Mouse (Mus musculus) liver, adult 2 months (tissue): ENCODE results near the gene Gm20388. TPM values are rescaled to one million over a fixed set of nuclear protein-coding genes. Genes with fewer than 3 reads are reported as not detected.

Source experiments
- DNase-seq: peaks from one replicate; pipeline ENCODE4 v3.0.0-alpha.2; 2011; ENCODE audit warnings: low read depth, low spot score; ENCODE audit errors: extremely low read depth
- H3K27ac ChIP-seq: fragments of 200-500 bp; replicated peaks from 2 replicates; pipeline ENCODE4 v1.5.1; 2012; ENCODE audit warnings: low read depth, mild to moderate bottlenecking, control low read depth, inconsistent platforms, low read length; ENCODE audit not compliant: insufficient read depth
- H3K27me3 ChIP-seq: fragments of 200-500 bp; 2 replicates; pipeline ENCODE4 v1.6.1; 2012; ENCODE audit warnings: mild to moderate bottlenecking, moderate library complexity, low read length, inconsistent platforms; ENCODE audit not compliant: control insufficient read depth, insufficient read depth
- H3K36me3 ChIP-seq: fragments of 200-500 bp; 2 replicates; pipeline ENCODE4 v1.6.1; 2012; ENCODE audit warnings: low read length, inconsistent platforms; ENCODE audit not compliant: control insufficient read depth, insufficient read depth
- H3K4me1 ChIP-seq: fragments of 200-500 bp; 2 replicates; pipeline ENCODE4 v1.6.1; 2011; ENCODE audit warnings: low read length; ENCODE audit not compliant: control insufficient read depth, insufficient read depth
- H3K4me3 ChIP-seq: fragments of 200-500 bp; 2 replicates; pipeline ENCODE4 v1.5.1; 2011; ENCODE audit warnings: low read depth, mild to moderate bottlenecking, control low read depth, low read length, moderate library complexity; ENCODE audit not compliant: insufficient read depth
- H3K79me2 ChIP-seq: fragments of 200-500 bp; 2 replicates; pipeline ENCODE4 v1.6.1; 2012; ENCODE audit warnings: inconsistent platforms, mild to moderate bottlenecking, low read length, moderate library complexity; ENCODE audit not compliant: control insufficient read depth, insufficient read depth
- H3K9ac ChIP-seq: fragments of 200-500 bp; 2 replicates; pipeline ENCODE4 v1.6.1; 2012; ENCODE audit warnings: low read depth, mild to moderate bottlenecking, control low read depth, inconsistent platforms, low read length
- CTCF ChIP-seq: fragments of 200-500 bp; IDR thresholded peaks from 2 replicates; pipeline ENCODE4 v1.5.1; 2011; ENCODE audit warnings: low read depth, low read length, control low read depth
- POLR2A ChIP-seq: fragments of 200-500 bp; IDR thresholded peaks from 2 replicates; pipeline ENCODE4 v1.6.1; 2011; ENCODE audit warnings: low read length, control low read depth; ENCODE audit not compliant: insufficient read depth; ENCODE audit errors: extremely low read depth
- WGBS: fragments of 180-500 bp; shearing (Covaris S2); methylation state at CpG from one replicate; pipeline ENCODE4 v1.1.7; 2018; 5-methylcytosine and 5-hydroxymethylcytosine counted together
- polyA plus RNA-seq: library from polyadenylated mRNA; depleted of rRNA; stranded (reverse); fragments of >200 nt; gene quantifications from 2 replicates; pipeline ENCODE4 v1.2.3, GENCODE M21; 2012
- total RNA-seq: library from RNA; depleted of rRNA; stranded (reverse); fragments of >200 nt; gene quantifications from 2 replicates; pipeline ENCODE4 v1.2.3, GENCODE M21; 2014

Gm20388 gene
- total and polyA plus RNA-seq, 2 experiments = 6.4 to 19.9 TPM

- Histone ChIP-seq H3K4me3 (no peak overlapping the region), H3K79me2 (no peaks in the 10 kb centered on the region), H3K27me3 (no peaks in the 10 kb centered on the region), H3K27ac (no peak overlapping the region), H3K4me1 (no peaks in the 10 kb centered on the region), H3K36me3 (no peaks in the 10 kb centered on the region), H3K9ac (no peak overlapping the region)
- DNase-seq = no peak
- 82% methylated on average over 9 of the region's 9 CpGs for WGBS
- TF ChIP-seq POLR2A (no peak), CTCF (no peak)
Measured at GRCm38 (mm10) chr8:120007178-120007577, 96.5 kb downstream of the Gm20388 start.

GRCm38 (mm10) chr8:120009284-120009683, 98.6 kb downstream of the Gm20388 start:
- no peak for DNase-seq
- TF ChIP-seq CTCF = no peak
- no peak for TF ChIP-seq POLR2A
- H3K79me2 ChIP-seq = no peaks in the 10 kb centered on the region
- no peaks in the 10 kb centered on the region for H3K27me3 ChIP-seq
- WGBS = 56% methylated on average over 6 of the region's 6 CpGs
- H3K36me3 ChIP-seq = no peaks in the 10 kb centered on the region
- no peak overlapping the region for H3K4me3 ChIP-seq
- H3K9ac ChIP-seq = no peak overlapping the region
- no peaks in the 10 kb centered on the region for H3K4me1 ChIP-seq
- H3K27ac ChIP-seq = no peak overlapping the region

DNA sequence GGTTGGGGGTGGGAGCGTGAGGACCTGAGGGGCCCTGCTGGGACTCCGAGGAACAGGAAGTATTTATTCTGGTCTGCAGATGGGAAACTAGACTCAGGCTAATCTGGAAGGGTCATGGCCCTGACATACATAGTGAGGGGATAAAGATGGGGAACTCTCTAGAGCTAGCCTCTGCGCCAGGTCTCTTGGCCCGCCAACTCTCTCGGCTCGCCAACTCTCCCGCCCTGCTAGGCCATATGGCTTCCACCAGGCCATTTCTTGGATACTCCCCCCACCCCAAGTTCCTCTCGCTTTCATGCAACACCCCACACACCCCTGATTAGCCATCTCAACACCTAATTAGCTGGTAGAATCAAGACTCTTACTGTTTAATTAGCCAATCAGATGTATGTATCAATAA, 101.8 kb downstream of the Gm20388 start:
- Histone ChIP-seq H3K79me2 (no peaks in the 10 kb centered on the region), H3K4me3 (no peak overlapping the region), H3K27ac (no peak overlapping the region), H3K27me3 (no peaks in the 10 kb centered on the region), H3K9ac (no peak overlapping the region), H3K4me1 (no peaks in the 10 kb centered on the region), H3K36me3 (no peaks in the 10 kb centered on the region)
- WGBS = 81% methylated on average over 8 of the region's 8 CpGs
- TF ChIP-seq CTCF (no peak), POLR2A (no peak)
- DNase-seq = no peak

DNA sequence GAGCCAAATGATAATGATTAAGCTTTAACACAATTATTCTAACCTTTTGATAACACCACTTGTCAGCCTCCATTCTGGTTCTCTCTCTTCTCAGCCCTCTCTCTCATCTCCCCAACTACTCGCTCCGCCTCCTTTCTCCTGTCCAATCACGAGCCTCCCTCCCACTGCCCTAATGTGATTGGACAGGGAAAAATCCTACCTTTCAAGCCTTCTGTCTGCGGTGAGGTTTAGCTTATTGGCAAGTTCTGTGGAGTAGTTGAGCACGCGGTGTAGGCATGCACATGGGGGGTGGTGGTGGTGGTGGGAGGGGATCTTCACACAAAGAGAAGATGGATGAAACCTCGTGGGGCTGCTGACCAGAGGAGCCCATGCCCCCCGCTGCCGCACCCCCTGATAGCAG, 102.3 kb downstream of the Gm20388 start:
- no peaks in the 10 kb centered on the region for H3K36me3 ChIP-seq
- H3K4me3 ChIP-seq = no peak overlapping the region
- H3K4me1 ChIP-seq = no peaks in the 10 kb centered on the region
- TF ChIP-seq POLR2A (no peak), CTCF (no peak)
- no peaks in the 10 kb centered on the region for H3K27me3 ChIP-seq
- H3K79me2 ChIP-seq = no peaks in the 10 kb centered on the region
- DNase-seq = no peak
- no peak overlapping the region for H3K27ac ChIP-seq
- WGBS = 42% methylated on average over 9 of the region's 9 CpGs
- H3K9ac ChIP-seq = no peak overlapping the region

DNA sequence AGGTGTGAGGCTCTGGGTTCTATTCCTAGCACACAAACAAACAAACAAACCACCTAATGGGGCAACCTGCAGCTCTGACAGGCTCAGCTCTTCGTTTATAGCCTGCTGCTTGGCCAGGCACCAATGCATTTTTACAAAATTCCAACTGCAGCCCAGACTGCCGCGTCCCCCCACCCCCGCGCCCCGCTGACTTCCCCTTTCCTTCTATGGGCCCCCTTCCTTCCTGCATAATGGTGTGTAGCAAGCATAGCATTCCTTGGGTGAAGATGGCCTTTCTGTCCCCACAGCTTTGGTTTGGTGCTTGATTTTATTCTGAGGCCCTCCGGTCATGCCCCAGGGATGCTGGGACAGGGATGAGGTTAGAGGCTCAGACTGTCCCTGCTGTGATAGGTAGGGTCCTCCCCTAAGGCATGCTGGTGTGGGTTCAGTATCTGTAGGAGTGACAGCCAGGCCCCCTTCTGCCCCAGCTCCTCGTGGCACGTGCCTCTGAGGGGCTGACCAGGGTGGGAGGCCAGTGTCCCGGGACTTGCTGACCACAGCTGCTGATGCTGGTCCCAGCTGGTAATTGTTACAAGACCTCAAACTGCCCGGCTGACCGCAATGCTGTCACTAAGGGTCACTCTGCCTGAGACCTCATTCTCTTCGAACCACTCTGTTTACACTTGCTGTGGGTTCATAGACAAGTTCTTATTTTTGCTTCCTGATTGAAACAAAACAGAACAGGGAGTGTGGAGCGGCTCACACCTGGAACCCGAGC, 103.8 kb downstream of the Gm20388 start:
- H3K9ac ChIP-seq = no peak overlapping the region
- no peak overlapping the region for H3K4me3 ChIP-seq
- no peaks in the 10 kb centered on the region for H3K79me2 ChIP-seq
- TF ChIP-seq CTCF = no peak
- no peak for TF ChIP-seq POLR2A
- no peaks in the 10 kb centered on the region for H3K27me3 ChIP-seq
- no peaks in the 10 kb centered on the region for H3K36me3 ChIP-seq
- H3K4me1 ChIP-seq = no peaks in the 10 kb centered on the region
- WGBS = 67% methylated on average over 15 of the region's 15 CpGs
- H3K27ac ChIP-seq = no peak overlapping the region
- no peak for DNase-seq

DNA sequence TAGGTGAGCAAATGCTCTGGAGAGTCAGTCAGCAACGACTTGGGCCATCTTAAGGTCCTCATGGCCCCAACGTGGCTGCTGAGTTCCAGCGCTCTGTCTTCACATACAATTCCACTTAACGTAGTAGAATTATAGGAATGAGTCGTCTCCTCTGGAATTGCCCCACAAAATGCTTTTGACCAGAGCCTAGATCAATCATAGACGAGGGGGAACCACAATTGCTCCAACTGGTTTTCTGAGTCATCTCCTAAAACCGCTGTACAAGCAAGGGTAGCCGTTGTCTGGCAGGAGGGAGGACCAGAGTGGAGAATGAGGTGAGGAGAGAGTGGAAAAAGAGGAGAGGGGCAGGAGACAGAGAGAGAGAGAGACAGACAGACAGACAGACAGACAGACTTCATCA, 105.3 kb downstream of the Gm20388 start:
- TF ChIP-seq CTCF = no peak
- no peak for TF ChIP-seq POLR2A
- WGBS = 92% methylated on average over 8 of the region's 8 CpGs
- Histone ChIP-seq H3K9ac (no peak overlapping the region), H3K79me2 (no peaks in the 10 kb centered on the region), H3K4me1 (no peaks in the 10 kb centered on the region), H3K27me3 (no peaks in the 10 kb centered on the region), H3K36me3 (no peaks in the 10 kb centered on the region), H3K27ac (no peak overlapping the region), H3K4me3 (no peak overlapping the region)
- no peak for DNase-seq
